Mouse (Mus musculus) stomach, embryonic 14.5 days (tissue): ENCODE results near the gene Gm47995. TPM values are rescaled to one million over a fixed set of nuclear protein-coding genes. Genes with fewer than 3 reads are reported as not detected.

Experiments
- ATAC-seq: fragments of 200-750 bp; cut with Nextera tagmentation; 2 replicates; pipeline ENCODE4 v1.8.0; 2017; ENCODE audit warnings: low read depth, moderate TSS enrichment; ENCODE audit not compliant: insufficient number of reproducible peaks, insufficient read depth, low FRiP score
- H3K27ac ChIP-seq: fragments of 300-500 bp; sonication (generic); 2 replicates; pipeline ENCODE4 v1.5.1; 2014; ENCODE audit warnings: mild to moderate bottlenecking, low read length, moderate library complexity, mixed read lengths
- H3K27me3 ChIP-seq: fragments of 300-500 bp; sonication (generic); 2 replicates; pipeline ENCODE4 v1.6.1; 2014; ENCODE audit warnings: low read length, control low read depth, mixed read lengths; ENCODE audit not compliant: control insufficient read depth, insufficient read depth
- H3K36me3 ChIP-seq: fragments of 300-500 bp; sonication (generic); 2 replicates; pipeline ENCODE4 v1.6.1; 2014; ENCODE audit warnings: mild to moderate bottlenecking, control low read depth, low read length, moderate library complexity, mixed read lengths; ENCODE audit not compliant: control insufficient read depth, insufficient read depth
- H3K4me1 ChIP-seq: fragments of 300-500 bp; sonication (generic); 2 replicates; pipeline ENCODE4 v1.6.1; 2014; ENCODE audit warnings: low read length, control low read depth, mixed read lengths; ENCODE audit not compliant: control insufficient read depth, insufficient read depth
- H3K4me2 ChIP-seq: fragments of 300-500 bp; sonication (generic); replicated peaks from 2 replicates; pipeline ENCODE4 v1.6.1; 2014; ENCODE audit warnings: low read depth, low read length, control low read depth
- H3K4me3 ChIP-seq: fragments of 300-500 bp; sonication (generic); 2 replicates; pipeline ENCODE4 v1.5.1; 2014; ENCODE audit warnings: low read depth, low read length, control low read depth
- H3K9ac ChIP-seq: fragments of 300-500 bp; sonication (generic); replicated peaks from 2 replicates; pipeline ENCODE4 v1.6.1; 2014; ENCODE audit warnings: low read depth, mild to moderate bottlenecking, control low read depth, low read length, moderate library complexity, mixed read lengths
- H3K9me3 ChIP-seq: fragments of 300-500 bp; sonication (generic); 2 replicates; pipeline ENCODE4 v1.6.1; 2016; ENCODE audit warnings: low read depth, low read length, control low read depth; ENCODE audit not compliant: control insufficient read depth
- WGBS: fragments of 180-500 bp; shearing (Covaris S2); extraction: QIAGEN DNeasy Blood & Tissue Kit; methylation state at CpG from one replicate; pipeline ENCODE4 v1.1.7; 2014; 5-methylcytosine and 5-hydroxymethylcytosine counted together
- polyA plus RNA-seq: library from polyadenylated mRNA; unstranded; fragments of >200 nt; fragmentation: Nextera tagmentation; extraction: Ambion mirVana; gene quantifications from 2 replicates; pipeline ENCODE4 v1.2.1, GENCODE M21; 2014

Gene Gm47995
- polyA plus RNA-seq, 1 experiment from 2014 or later = not detected

DNA sequence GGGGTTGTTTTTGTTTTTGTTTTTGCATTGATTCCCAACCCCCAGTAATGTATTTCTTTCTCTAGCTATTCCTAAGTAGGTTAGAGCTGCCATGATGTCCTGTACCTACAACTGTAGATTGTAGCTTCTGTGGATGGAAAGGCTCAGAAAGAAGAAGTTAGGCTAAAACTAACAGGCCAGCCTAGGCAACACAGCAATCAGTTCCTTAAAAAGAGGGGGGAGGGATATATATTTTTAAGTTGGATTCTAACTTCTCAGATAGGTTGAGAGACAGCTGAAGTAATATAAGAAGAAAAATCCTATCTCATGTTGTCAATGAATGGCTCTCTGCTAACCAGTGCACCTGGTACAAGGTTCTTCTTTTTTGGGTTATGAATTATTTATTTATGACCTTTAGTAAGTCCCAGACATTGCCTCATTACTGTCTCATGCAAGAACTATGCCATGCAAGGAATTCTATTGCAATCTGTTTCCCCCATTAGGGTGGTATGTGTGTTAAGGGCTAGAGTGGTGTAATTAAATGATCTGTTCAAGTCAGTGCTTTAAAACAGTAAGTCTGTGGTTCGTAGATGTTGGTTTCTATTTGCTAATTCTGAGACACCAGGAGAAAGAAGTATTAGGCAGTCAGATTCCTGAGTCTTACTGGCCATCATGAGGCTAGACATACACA lies 30.2 kb downstream of the Gm47995 start:
- ATAC-seq = no peak
- Histone ChIP-seq H3K27me3 (no peaks in the 10 kb centered on the region), H3K4me2 (no peak overlapping the region), H3K9me3 (no peaks in the 10 kb centered on the region), H3K4me3 (no peak overlapping the region), H3K36me3 (no peaks in the 10 kb centered on the region), H3K9ac (no peak overlapping the region), H3K27ac (no peak overlapping the region), H3K4me1 (no peaks in the 10 kb centered on the region)
- WGBS = 75% methylated on average over 1 of the region's 1 CpGs

DNA sequence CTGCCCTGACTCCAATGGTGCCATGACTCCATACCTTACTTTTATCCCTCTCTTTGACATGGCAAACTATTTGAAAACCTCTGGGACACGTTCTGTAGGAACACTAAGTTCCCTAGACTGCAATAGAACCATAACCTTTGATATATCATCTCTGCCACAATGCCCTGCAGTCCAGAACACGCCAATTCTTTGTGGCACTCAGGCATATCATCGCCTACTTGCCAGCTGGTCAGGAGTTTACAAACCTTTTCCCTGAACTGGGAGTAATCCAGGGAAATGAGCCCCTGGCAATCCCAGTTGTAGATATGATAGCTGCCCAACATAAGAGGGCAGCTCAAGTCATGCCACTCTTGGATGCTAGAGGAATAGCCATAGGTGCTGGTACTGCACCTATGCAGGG lies 34.1 kb downstream of the Gm47995 start:
- Histone ChIP-seq H3K27me3 (no peaks in the 10 kb centered on the region), H3K9me3 (no peaks in the 10 kb centered on the region), H3K27ac (no peak overlapping the region), H3K4me3 (no peak overlapping the region), H3K4me2 (no peak overlapping the region), H3K4me1 (no peaks in the 10 kb centered on the region), H3K9ac (no peak overlapping the region), H3K36me3 (no peaks in the 10 kb centered on the region)
- no peak for ATAC-seq
- WGBS = 87% methylated on average over 3 of the region's 3 CpGs

DNA sequence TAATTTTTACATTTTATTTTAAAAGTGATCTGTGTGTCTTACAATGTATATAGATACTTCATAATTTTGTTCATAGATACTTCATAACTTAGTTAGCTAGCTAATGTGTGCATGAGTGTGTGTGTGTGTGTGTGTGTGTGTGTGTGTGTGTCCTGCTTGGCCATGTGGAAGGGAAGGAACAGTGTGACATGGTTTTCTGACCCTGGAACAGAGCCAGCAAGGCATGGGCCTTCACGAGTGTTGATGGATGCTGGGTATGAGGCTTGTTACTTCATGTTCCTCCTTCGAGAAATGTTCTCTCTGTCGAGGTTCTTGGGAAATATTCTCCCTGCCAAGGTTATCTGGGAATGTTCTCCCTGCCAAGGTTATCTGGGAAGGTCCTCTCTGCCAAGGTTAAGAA lies 35.5 kb downstream of the Gm47995 start:
- ATAC-seq = no peak
- WGBS = 85% methylated on average over 3 of the region's 3 CpGs
- H3K9me3 ChIP-seq = no peaks in the 10 kb centered on the region
- H3K27ac ChIP-seq = no peak overlapping the region
- H3K4me1 ChIP-seq = no peaks in the 10 kb centered on the region
- no peaks in the 10 kb centered on the region for H3K27me3 ChIP-seq
- H3K9ac ChIP-seq = no peak overlapping the region
- H3K4me3 ChIP-seq = no peak overlapping the region
- H3K36me3 ChIP-seq = no peaks in the 10 kb centered on the region
- H3K4me2 ChIP-seq = no peak overlapping the region

DNA sequence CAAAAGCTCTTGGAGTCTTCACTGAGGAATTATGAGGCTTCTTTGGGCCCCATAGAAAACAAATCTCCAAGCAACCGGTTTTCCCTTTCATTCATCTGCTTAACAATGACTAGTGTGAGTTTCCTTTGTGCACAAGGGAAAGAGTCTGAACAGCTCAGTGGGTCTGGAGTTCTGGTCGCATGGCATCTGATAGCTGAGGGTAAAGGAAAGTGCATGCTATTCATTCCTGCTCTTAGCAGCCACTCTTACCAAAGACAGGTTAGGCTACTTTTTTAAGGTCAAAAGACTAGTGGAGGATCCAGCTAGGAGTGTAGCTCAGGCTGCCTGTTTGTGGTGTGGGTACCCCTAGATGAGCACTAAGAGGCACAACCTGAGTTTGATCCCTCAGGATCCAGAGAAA lies 37.3 kb downstream of the Gm47995 start:
- H3K27ac ChIP-seq = no peak overlapping the region
- no peaks in the 10 kb centered on the region for H3K27me3 ChIP-seq
- H3K9me3 ChIP-seq = no peaks in the 10 kb centered on the region
- no peak overlapping the region for H3K4me3 ChIP-seq
- no peaks in the 10 kb centered on the region for H3K36me3 ChIP-seq
- no peak overlapping the region for H3K4me2 ChIP-seq
- no peak overlapping the region for H3K9ac ChIP-seq
- H3K4me1 ChIP-seq = no peaks in the 10 kb centered on the region
- WGBS = 53% methylated on average over 2 of the region's 2 CpGs
- no peak for ATAC-seq

DNA sequence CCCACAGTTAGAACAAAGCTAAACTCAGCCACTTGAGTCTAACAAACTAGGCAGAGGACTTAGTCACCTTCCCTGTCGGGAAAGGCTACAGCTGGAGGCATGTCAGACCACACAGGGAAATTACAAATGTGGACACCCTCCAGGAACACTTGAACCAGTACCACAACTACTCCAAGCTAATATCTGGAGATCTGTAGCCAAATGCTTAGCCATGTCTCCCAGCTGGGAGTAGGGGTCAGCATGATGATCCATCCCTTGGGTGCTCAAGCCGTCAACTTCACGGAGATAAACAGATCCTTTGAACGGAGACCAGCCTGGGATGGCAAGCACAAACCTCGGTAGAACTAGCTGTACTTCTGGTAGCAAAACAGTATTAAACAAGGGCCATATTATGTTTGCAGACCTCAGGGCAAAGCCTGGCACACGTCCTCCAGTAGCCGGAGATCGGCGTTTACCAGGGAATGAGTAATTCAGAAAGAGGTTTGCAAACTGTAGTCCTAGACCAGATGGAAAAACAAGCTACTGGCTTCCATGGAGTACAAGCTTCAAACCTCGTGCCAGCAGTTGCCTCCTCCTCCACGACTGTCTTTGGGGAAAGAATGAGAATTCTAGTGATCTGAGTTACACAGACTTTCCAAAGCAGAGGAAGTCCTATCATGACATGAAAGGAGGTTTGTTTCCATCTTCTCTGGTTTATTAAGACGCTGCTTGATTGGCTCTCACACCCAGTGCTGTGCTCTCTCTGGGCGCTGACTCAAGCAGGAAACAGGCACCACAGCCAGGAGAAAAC lies 38.1 kb downstream of the Gm47995 start:
- Histone ChIP-seq H3K27ac (no peak overlapping the region), H3K4me2 (no peak overlapping the region), H3K4me3 (no peak overlapping the region), H3K36me3 (no peaks in the 10 kb centered on the region), H3K4me1 (no peaks in the 10 kb centered on the region), H3K27me3 (no peaks in the 10 kb centered on the region), H3K9me3 (no peaks in the 10 kb centered on the region), H3K9ac (no peak overlapping the region)
- ATAC-seq = no peak
- 68% methylated on average over 13 of the region's 13 CpGs for WGBS

DNA sequence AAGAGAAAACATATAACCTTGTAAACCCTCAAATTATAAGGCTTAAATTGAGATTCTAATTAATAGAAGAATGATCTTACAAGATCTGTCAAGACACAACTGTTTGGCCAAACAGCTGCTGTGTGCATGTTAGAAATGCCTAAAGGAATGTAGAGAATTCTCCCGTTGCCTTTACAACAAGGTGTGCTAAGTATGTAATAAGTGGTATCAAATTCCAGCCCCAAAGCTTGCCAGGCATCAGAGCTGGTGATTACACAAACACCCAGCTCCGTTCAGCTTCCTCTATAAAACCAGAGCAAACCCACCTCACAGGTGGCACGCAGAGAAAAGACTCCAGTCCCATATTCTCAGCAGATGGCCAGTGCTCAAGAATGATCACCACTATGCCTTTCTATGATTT lies 39.5 kb downstream of the Gm47995 start:
- Histone ChIP-seq H3K36me3 (no peaks in the 10 kb centered on the region), H3K9ac (no peak overlapping the region), H3K4me2 (no peak overlapping the region), H3K9me3 (no peaks in the 10 kb centered on the region), H3K27ac (no peak overlapping the region), H3K4me1 (no peaks in the 10 kb centered on the region), H3K4me3 (no peak overlapping the region), H3K27me3 (no peaks in the 10 kb centered on the region)
- no peak for ATAC-seq
- WGBS = 59% methylated on average over 3 of the region's 3 CpGs

DNA sequence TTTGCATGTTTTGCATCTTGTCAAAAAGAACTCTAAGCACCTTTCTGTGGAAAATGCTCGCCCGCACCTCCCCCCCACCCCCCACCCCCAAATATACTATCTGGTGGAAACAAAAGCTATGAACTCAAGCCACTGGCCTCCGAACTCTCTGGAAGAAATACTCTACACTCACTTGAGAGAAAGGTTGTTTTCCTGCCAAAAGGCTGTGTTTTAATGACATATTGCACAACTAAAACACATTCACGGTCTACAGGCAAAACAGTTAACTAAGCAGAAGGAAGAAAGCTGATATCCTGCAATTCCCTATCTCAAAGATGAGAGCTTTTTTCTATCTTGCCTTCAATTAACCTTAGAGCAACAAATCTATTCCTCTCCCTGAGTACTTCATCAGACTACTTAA lies 45.1 kb downstream of the Gm47995 start:
- Histone ChIP-seq H3K27me3 (no peaks in the 10 kb centered on the region), H3K9ac (no peak overlapping the region), H3K4me2 (no peak overlapping the region), H3K4me3 (no peak overlapping the region), H3K4me1 (no peaks in the 10 kb centered on the region), H3K9me3 (no peaks in the 10 kb centered on the region), H3K36me3 (no peaks in the 10 kb centered on the region), H3K27ac (no peak overlapping the region)
- ATAC-seq = no peak
- WGBS = 89% methylated on average over 4 of the region's 4 CpGs

DNA sequence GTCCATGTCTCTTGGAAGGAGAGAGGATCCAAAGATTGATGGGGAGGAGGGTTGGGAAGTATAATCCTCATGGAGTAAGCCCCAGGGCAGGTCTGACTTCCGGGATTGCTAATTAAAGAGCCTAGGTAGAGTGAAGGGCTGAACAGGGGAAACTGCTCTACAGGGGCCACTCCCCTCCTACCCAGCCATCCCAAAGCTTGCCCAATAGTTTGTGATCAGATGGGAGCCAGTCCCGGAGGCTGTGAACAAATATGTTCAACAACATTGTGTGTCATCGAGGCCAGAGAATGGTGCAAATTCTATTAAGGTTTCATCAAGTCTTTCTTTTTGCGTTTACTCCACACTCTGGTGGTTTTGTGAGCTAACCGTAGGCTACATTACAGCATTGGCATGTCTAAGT lies 45.8 kb downstream of the Gm47995 start:
- WGBS = 92% methylated on average over 5 of the region's 5 CpGs
- Histone ChIP-seq H3K4me2 (no peak overlapping the region), H3K27me3 (no peaks in the 10 kb centered on the region), H3K4me1 (no peaks in the 10 kb centered on the region), H3K4me3 (no peak overlapping the region), H3K9me3 (no peaks in the 10 kb centered on the region), H3K9ac (no peak overlapping the region), H3K36me3 (no peaks in the 10 kb centered on the region), H3K27ac (no peak overlapping the region)
- no peak for ATAC-seq
